Mouse (Mus musculus): Measurements from ENCODE around the gene R3hdm2. TPM values are rescaled to one million over a fixed set of nuclear protein-coding genes. Genes with fewer than 3 reads are reported as not detected.

Gene R3hdm2
- polyA plus RNA-seq, 1 experiment, result 135 TPM

DNA sequence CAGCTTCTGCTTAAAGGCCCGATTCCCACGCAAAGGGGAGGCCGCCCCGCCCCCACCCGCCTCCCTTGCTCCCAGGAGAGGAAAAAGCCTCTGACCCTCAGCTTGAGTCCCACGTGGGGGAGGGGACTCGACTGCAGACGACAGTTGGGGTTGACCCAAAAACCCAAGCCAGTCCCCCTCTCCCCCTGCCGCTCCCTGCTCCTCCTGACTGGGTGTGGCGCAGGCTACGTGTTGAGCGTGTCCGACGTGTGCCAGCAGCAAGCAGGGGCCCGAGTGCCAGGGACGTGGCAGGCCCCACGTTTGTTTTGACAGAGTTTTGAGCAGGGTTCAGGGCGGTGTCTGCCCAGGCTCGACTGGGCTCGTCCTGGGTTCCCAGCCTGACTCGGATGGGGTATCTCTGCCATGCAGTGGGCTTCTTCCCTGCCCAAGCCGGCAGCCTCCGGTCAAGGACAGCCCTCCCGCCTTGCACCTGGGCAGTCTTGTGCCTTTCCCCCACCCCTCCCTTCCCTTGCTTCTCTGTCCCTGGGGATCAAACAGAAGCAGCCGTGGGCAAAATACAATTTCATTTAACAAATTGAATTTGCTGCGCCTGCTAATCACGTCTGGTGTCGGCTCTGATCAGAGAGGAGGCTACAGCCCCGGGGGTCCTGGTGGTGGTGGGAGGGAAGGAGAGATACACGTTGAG, 136.6 kb downstream of the R3hdm2 start:
- Histone ChIP-seq H3K27ac (ENCODE audit: control insufficient read depth, insufficient read depth, low read length) (no peak overlapping the region), H3K4me1 (replicated peaks; ENCODE audit: control insufficient read depth, insufficient read depth, low read length) (peaks cover 26% of the 10 kb centered on the region), H3K4me3 (ENCODE audit: control insufficient read depth, insufficient read depth, low read length) (no peak overlapping the region), H3K27me3 (ENCODE audit: control insufficient read depth, insufficient read depth, low read length) (peaks cover 5% of the 10 kb centered on the region; the same call in 1 of the 2 replicates), H3K36me3 (ENCODE audit: control insufficient read depth, insufficient read depth, low read length) (no peaks in the 10 kb centered on the region)
- WGBS, result 81% methylated on average over 30 of the region's 30 CpGs
- TF ChIP-seq POLR2A (IDR thresholded peaks at IDR 0.05; ENCODE audit: control insufficient read depth, extremely low read depth, insufficient read depth, low read length, poor library complexity) (no peak), CTCF (IDR thresholded peaks at IDR 0.05; ENCODE audit: borderline replicate concordance, control insufficient read depth, extremely low read depth, insufficient read depth, low read length, poor library complexity) (no peak)
- DNase-seq, result no peak

DNA sequence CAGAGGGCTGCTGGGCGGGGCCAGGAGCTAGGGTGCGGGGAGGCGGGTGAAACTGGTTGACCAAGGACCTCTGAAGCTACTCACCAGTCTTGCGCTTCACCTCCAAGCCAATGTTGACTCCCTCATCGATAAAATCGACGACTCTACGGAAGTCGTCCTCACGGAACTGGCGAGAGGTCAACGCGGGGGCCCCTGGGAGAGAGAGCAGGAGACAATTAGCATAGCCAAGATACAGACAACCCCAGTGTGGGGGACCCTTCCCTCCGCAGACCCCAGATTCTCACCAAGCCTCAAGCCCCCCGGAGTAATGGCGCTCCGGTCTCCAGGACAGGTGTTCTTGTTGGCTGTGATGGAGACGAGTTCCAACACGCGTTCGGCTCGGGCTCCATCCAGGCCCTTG, 137.8 kb downstream of the R3hdm2 start:
- no peak for DNase-seq
- Histone ChIP-seq H3K4me1 (replicated peaks; ENCODE audit: control insufficient read depth, insufficient read depth, low read length) (peaks cover 18% of the 10 kb centered on the region), H3K4me3 (ENCODE audit: control insufficient read depth, insufficient read depth, low read length) (no peak overlapping the region), H3K27me3 (ENCODE audit: control insufficient read depth, insufficient read depth, low read length) (peaks cover 5% of the 10 kb centered on the region; the same call in 1 of the 2 replicates), H3K27ac (ENCODE audit: control insufficient read depth, insufficient read depth, low read length) (no peak overlapping the region), H3K36me3 (ENCODE audit: control insufficient read depth, insufficient read depth, low read length) (no peaks in the 10 kb centered on the region)
- TF ChIP-seq CTCF (IDR thresholded peaks at IDR 0.05; ENCODE audit: borderline replicate concordance, control insufficient read depth, extremely low read depth, insufficient read depth, low read length, poor library complexity), result no peak
- no peak for TF ChIP-seq POLR2A (IDR thresholded peaks at IDR 0.05; ENCODE audit: control insufficient read depth, extremely low read depth, insufficient read depth, low read length, poor library complexity)
- 97% methylated on average over 22 of the region's 22 CpGs for WGBS

DNA sequence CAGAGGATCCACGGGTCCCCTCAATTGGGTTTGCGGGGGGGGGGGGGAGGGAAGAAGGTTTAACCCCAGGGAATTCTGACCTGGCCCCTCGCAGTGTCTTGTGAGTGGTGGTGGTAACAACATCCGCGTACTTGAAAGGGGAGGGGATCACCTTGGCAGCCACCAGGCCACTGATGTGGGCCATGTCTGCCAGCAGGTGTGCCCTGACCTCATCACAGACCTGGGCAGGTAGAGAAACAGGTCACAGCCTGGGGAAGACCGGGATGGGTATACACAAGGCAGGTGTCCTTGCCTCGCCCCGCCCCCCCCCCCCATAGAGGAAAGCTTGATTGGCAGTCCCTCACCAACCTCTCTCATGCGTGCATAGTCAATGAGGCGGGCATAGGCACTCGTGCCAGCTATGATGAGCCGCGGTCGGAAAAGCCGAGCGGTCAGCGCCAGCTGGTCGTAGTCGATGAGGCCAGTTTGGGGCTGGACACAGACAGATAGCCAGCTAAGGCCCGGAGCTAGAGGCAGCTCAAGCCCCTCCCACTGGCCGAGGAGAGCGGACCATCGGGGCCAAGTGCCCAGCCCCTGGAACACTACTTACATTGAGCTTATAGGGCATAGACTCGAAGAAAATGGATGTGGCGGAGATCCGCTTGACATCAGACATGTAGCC, 139.0 kb downstream of the R3hdm2 start:
- H3K36me3 ChIP-seq (ENCODE audit: control insufficient read depth, insufficient read depth, low read length), result no peaks in the 10 kb centered on the region
- peaks cover 8% of the 10 kb centered on the region for H3K4me1 ChIP-seq (replicated peaks; ENCODE audit: control insufficient read depth, insufficient read depth, low read length)
- TF ChIP-seq POLR2A (IDR thresholded peaks at IDR 0.05; ENCODE audit: control insufficient read depth, extremely low read depth, insufficient read depth, low read length, poor library complexity) (no peak), CTCF (IDR thresholded peaks at IDR 0.05; ENCODE audit: borderline replicate concordance, control insufficient read depth, extremely low read depth, insufficient read depth, low read length, poor library complexity) (no peak)
- no peaks in the 10 kb centered on the region; the same call in 1 of the 2 replicates for H3K27me3 ChIP-seq (ENCODE audit: control insufficient read depth, insufficient read depth, low read length)
- 98% methylated on average over 26 of the region's 26 CpGs for WGBS
- no peak for DNase-seq
- no peak overlapping the region for H3K4me3 ChIP-seq (ENCODE audit: control insufficient read depth, insufficient read depth, low read length)
- H3K27ac ChIP-seq (ENCODE audit: control insufficient read depth, insufficient read depth, low read length), result no peak overlapping the region

DNA sequence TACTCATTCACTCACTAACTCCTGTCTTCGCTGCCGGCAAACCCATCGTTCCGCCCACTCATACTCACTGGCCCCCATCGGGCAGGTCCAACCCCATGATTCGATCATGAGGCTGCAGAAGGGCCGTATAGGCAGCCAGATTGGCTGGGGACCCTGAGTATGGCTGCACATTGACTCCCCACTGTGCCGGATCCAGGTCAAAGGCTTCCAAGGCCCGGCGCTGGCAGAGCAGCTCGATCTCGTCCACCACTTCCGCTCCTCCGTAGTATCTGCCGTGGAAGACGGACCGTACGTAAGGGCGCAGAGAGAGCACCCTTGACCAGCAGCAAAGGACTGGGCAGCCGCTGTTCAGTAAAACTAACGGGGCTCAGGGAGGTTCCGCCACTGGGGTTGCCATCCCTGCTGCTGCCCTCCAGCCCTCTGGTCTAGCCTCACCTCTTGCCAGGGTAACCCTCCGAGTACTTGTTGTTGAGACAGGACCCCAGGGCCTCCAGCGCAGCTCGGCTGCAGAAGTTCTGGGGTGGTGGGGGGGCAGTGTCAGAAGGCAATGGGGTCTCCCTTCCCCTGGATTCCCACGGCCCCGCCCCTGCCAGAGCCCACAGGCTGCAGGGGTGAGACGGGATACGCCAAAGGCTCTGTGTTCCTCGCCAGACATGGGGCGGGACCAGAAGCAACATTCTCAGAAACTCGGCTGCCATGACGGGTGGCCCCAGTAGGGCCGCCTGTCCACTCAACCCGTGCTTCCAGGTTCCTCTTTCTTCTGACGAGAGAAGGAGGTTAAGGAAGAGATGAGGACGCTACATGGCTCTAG, 140.0 kb downstream of the R3hdm2 start:
- no peak overlapping the region for H3K4me3 ChIP-seq (ENCODE audit: control insufficient read depth, insufficient read depth, low read length)
- H3K27me3 ChIP-seq (ENCODE audit: control insufficient read depth, insufficient read depth, low read length), result peaks cover 1% of the 10 kb centered on the region; the same call in 1 of the 2 replicates

DNA sequence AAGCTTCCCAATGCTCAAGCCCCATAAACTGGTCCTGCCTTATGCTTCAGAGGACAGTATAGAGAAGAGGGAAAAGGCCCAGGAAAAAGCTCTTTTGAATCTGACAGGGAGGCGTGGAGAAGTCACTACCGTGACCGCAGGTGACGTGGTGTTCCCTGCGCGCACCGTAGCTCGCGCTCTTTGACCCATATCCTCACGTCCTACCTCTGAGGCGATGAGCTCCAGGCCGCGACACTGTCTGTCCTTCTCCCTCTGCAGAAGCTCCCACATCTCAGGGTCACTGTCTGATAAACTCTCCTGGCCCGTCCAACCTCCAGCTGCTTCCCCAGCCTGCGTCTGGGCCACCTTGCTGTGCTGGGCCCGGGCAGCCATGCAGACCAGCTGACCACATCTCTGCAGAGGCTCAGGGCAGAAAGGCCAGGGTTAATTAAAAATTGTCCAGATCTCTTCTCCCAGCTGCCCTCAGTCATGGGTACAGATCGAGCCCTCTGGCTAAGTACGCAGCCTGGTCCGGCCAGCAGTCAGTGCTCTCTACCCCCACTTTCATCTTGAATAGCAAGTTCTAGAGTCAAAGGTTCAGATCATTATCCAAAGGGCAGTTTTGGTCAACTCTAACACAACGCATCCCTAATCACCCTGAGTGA, 140.7 kb downstream of the R3hdm2 start:
- peaks cover 2% of the 10 kb centered on the region; the same call in 1 of the 2 replicates for H3K27me3 ChIP-seq (ENCODE audit: control insufficient read depth, insufficient read depth, low read length)
- no peak for DNase-seq
- peak overlapping the region; percentile 8; the same call in 1 of the 2 replicates for H3K4me3 ChIP-seq (ENCODE audit: control insufficient read depth, insufficient read depth, low read length)
- peaks cover 20% of the 10 kb centered on the region for H3K4me1 ChIP-seq (replicated peaks; ENCODE audit: control insufficient read depth, insufficient read depth, low read length)
- TF ChIP-seq CTCF (IDR thresholded peaks at IDR 0.05; ENCODE audit: borderline replicate concordance, control insufficient read depth, extremely low read depth, insufficient read depth, low read length, poor library complexity), result no peak
- TF ChIP-seq POLR2A (IDR thresholded peaks at IDR 0.05; ENCODE audit: control insufficient read depth, extremely low read depth, insufficient read depth, low read length, poor library complexity), result no peak
- H3K27ac ChIP-seq (ENCODE audit: control insufficient read depth, insufficient read depth, low read length), result no peak overlapping the region
- no peaks in the 10 kb centered on the region for H3K36me3 ChIP-seq (ENCODE audit: control insufficient read depth, insufficient read depth, low read length)
- WGBS, result 97% methylated on average over 20 of the region's 20 CpGs

More for the DNA sequence above, 140.0 kb downstream of the R3hdm2 start:
- Histone ChIP-seq H3K27ac (ENCODE audit: control insufficient read depth, insufficient read depth, low read length) (no peak overlapping the region), H3K36me3 (ENCODE audit: control insufficient read depth, insufficient read depth, low read length) (no peaks in the 10 kb centered on the region), H3K4me1 (replicated peaks; ENCODE audit: control insufficient read depth, insufficient read depth, low read length) (peaks cover 13% of the 10 kb centered on the region)
- 96% methylated on average over 37 of the region's 37 CpGs for WGBS
- no peak for TF ChIP-seq POLR2A (IDR thresholded peaks at IDR 0.05; ENCODE audit: control insufficient read depth, extremely low read depth, insufficient read depth, low read length, poor library complexity)
- no peak for TF ChIP-seq CTCF (IDR thresholded peaks at IDR 0.05; ENCODE audit: borderline replicate concordance, control insufficient read depth, extremely low read depth, insufficient read depth, low read length, poor library complexity)
- no peak for DNase-seq

Data from thymus, adult 2 months (tissue).